Mouse (Mus musculus) embryonic fibroblast, embryonic 13.5 days (primary cell): ENCODE data around the gene Zfp185. TPM values are rescaled to one million over a fixed set of nuclear protein-coding genes. Genes with fewer than 3 reads are reported as not detected.
A peak's percentile ranks its signal among the peaks of the same experiment; 100 is the strongest.
"Not testable (repeated sequence)": the region's sequence is repeated elsewhere in the genome, so short reads cannot be mapped to it uniquely, and the experiment has no call there.

Experiments used
- H3K27ac ChIP-seq: 2 replicates; pipeline ENCODE4 v1.5.1; 2012; ENCODE audit warnings: low read length, control low read depth, inconsistent platforms; ENCODE audit not compliant: insufficient read depth
- H3K4me1 ChIP-seq: 2 replicates; pipeline ENCODE4 v1.6.1; 2011; ENCODE audit warnings: low read length; ENCODE audit not compliant: control insufficient read depth, insufficient read depth
- H3K4me3 ChIP-seq: 2 replicates; pipeline ENCODE4 v1.5.1; 2011; ENCODE audit warnings: mild to moderate bottlenecking, control low read depth, low read length; ENCODE audit not compliant: insufficient read depth
- CTCF ChIP-seq: IDR thresholded peaks from 2 replicates; pipeline ENCODE4 v1.5.1; 2011; ENCODE audit warnings: mild to moderate bottlenecking, control low read depth, low read length, moderate library complexity, borderline replicate concordance; ENCODE audit not compliant: insufficient read depth
- POLR2A ChIP-seq: IDR thresholded peaks from 2 replicates; pipeline ENCODE4 v1.6.1; 2011; ENCODE audit warnings: low read depth, mild to moderate bottlenecking, control low read depth, low read length, moderate library complexity
- polyA plus RNA-seq: library from polyadenylated mRNA; stranded (reverse); fragments of >200 nt; gene quantifications from 2 replicates; pipeline ENCODE4 v1.2.4, GENCODE M21; 2011; ENCODE audit warnings: low read depth; ENCODE audit not compliant: missing spikeins, insufficient read length

The Zfp185 gene
- polyA plus RNA-seq, 1 experiment: 2.7 TPM

DNA sequence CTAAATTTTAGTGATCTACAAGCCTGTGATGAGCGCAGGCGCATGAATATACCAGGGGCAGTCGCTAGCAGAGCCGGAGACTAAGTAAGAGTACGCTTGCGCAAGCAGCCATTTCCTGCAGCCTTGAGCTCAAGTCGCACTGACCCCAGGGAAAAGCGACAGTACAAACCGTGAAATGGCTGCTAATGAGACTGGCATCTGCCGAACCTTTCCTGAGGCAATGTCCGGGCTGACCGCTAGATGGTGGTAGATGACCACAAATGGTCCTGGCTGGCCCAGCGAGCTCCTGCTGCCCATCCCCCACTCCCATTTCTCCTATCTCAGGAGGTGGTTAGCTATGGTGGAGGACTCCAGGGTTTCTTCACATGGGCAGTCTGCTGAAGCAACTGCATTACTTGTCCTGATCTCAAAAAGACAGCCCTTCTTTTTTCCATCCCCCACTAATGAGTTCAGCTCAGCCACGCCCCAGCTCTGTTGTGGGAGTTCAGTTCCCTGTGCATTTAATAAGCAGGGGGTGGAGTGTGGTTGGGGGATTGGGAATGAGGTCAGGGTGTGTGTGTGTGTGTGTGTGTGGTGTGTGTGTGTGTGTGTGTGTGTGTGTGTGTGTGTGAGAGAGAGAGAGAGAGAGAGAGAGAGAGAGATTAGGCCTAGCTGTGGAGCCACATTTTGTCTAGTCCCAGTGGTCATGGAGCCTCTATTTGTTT is 66.9 kb downstream of the Zfp185 start:
- TF ChIP-seq CTCF: peak; percentile 86
- TF ChIP-seq POLR2A: no peak
- Histone ChIP-seq H3K27ac (no peak overlapping the region), H3K4me1 (no peaks in the 10 kb centered on the region), H3K4me3 (no peak overlapping the region)

DNA sequence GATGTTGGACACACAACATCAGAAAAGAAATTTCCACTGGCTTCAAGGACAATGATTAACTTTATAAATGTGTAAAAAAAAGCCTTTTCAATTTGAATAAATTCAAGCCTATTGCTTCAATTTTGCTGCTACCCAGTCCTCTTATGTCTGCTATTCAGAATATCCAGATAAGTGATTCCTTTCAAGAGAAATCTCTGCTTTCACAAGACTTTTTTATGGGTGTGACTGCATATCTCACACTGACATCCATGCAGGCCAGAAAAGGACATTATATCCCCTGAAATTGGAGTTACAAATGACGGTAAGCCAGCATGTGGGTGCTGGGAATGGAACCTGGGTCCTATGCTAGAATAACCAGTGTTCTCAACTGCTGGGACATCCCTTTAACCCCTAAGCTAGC is 74.4 kb downstream of the Zfp185 start:
- TF ChIP-seq POLR2A: no peak
- TF ChIP-seq CTCF: no peak
- no peaks in the 10 kb centered on the region for H3K4me1 ChIP-seq
- H3K4me3 ChIP-seq: no peak overlapping the region

GRCm38 (mm10) chrX:73062323-73062722 is 75.2 kb downstream of the Zfp185 start:
- Histone ChIP-seq H3K4me3 (no peak overlapping the region), H3K4me1 (no peaks in the 10 kb centered on the region), H3K27ac (no peak overlapping the region)
- no peak for TF ChIP-seq CTCF
- TF ChIP-seq POLR2A: no peak

More for the DNA sequence above, 74.4 kb downstream of the Zfp185 start:
- no peak overlapping the region for H3K27ac ChIP-seq

DNA sequence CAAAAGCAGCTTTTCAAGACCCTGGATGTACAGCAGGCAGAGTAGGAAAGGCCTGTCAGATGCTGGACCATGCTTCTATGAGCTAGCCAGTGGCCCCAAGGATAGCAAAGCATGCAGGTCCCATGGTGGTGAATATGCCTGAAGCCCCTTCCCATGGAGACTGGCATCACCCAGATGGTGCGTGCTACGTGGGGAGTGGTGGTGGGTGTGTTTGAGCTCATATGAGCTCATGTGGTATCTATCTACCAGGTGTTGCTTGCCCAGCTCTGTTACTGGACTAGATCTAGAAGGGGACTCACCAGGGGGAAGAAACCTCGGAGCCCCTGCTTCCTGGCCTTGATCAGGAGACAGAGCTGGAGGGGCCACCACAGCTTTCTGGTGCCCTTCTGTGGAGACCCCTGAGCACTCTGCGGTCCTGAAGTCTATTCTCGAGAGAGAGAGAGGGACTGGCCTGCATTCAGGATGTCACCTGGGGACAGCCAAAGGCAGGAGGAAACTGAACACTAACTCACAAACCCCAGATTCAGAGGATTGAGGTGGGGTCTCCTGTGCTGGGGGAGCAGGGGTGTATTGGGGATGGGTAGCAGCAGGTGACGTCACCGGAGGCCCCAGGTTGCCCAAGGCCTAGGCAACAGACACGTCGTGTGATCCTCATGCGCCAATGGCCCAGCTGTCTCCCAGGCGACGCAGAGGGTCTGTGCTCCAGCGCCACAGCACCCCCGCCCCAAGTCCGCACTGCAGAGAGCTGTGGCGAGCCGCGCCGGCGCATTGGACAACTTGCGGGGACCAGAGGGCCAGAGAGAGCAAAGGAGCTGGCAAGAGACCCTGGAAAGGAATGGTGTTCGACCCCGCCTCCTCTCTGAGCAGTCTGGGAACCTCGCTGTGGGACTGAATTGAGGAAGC is 76.6 kb downstream of the Zfp185 start:
- no peak overlapping the region for H3K27ac ChIP-seq
- H3K4me3 ChIP-seq: no peak overlapping the region
- no peaks in the 10 kb centered on the region for H3K4me1 ChIP-seq
- TF ChIP-seq POLR2A (no peak), CTCF (no peak)

GRCm38 (mm10) chrX:73064415-73064793 is 77.3 kb downstream of the Zfp185 start, which contains the start of gene Pnma3:
Gene Pnma3 (plus strand): TSS chrX:73064787.
- no peak within 1 kb of the TSS for H3K27ac ChIP-seq
- H3K4me1 ChIP-seq: no peaks in the 10 kb centered on the region
- H3K4me3 ChIP-seq: no peak within 1 kb of the TSS
- TF ChIP-seq POLR2A (no peak), CTCF (no peak)

GRCm38 (mm10) chrX:73066765-73067312 is 79.7 kb downstream of the Zfp185 start:
- not testable (repeated sequence) for H3K27ac ChIP-seq, H3K4me3 ChIP-seq, H3K4me1 ChIP-seq

Other genes starting within 250 kb of the Zfp185 start
- not detected in 2 replicates for gene Gabrq, start 162.2 kb upstream of the Zfp185 start, polyA plus RNA-seq
- gene Cetn2, start 68.9 kb upstream of the Zfp185 start, polyA plus RNA-seq: 30.5 and 32.0 TPM in 2 replicates
- 36.8 and 43.6 TPM in 2 replicates for gene Nsdhl, start 68.8 kb upstream of the Zfp185 start, polyA plus RNA-seq
- not detected in 2 replicates for gene Pnma5, start 49.8 kb downstream of the Zfp185 start, polyA plus RNA-seq
- gene Pnma3, start 77.4 kb downstream of the Zfp185 start, polyA plus RNA-seq: not detected in 2 replicates
- gene Xlr4a, start 95.1 kb downstream of the Zfp185 start, polyA plus RNA-seq: not detected in 2 replicates
- 0.67 TPM in 1 of 2 replicates, not detected in the other for gene Xlr3a, start 109.8 kb downstream of the Zfp185 start, polyA plus RNA-seq
- gene Gm14685, start 129.7 kb downstream of the Zfp185 start, polyA plus RNA-seq: not detected in 2 replicates
- not detected in 2 replicates for gene Xlr5b, start 161.5 kb downstream of the Zfp185 start, polyA plus RNA-seq
- gene DXBay18, start 162.1 kb downstream of the Zfp185 start, polyA plus RNA-seq: not detected in 2 replicates
- gene Spin2d, start 189.7 kb downstream of the Zfp185 start, polyA plus RNA-seq: not detected in 2 replicates
- gene Xlr3b, start 204.9 kb downstream of the Zfp185 start, polyA plus RNA-seq: 2.5 and 2.9 TPM in 2 replicates
- gene Xlr4b, start 227.0 kb downstream of the Zfp185 start, polyA plus RNA-seq: not detected in 2 replicates
- gene F8a, start 241.0 kb downstream of the Zfp185 start, polyA plus RNA-seq: 2.8 and 4.0 TPM in 2 replicates